Mouse (Mus musculus): ENCODE measurements around the gene Cyp1a2. TPM values are rescaled to one million over a fixed set of nuclear protein-coding genes. Genes with fewer than 3 reads are reported as not detected.
A peak's percentile ranks its signal among the peaks of the same experiment; 100 is the strongest.

Gene Cyp1a2
- polyA plus RNA-seq, 1 experiment from 2014 or later = not detected

- H3K27me3 ChIP-seq (ENCODE audit: insufficient read depth, poor library complexity, severe bottlenecking) = peaks cover 34% of the 10 kb centered on the region
- no peak within 1 kb of the TSS; the same call in 1 of the 2 replicates for H3K4me3 ChIP-seq
- no peak for DNase-seq (ENCODE audit: low spot score)
- peaks cover 51% of the 10 kb centered on the region for H3K4me1 ChIP-seq (replicated peaks)
- H3K9me3 ChIP-seq = no peaks in the 10 kb centered on the region
- WGBS = 36% methylated on average over 5 of the region's 5 CpGs
- peak within 1 kb of the TSS; percentile 83 for H3K27ac ChIP-seq
- H3K36me3 ChIP-seq = no peaks in the 10 kb centered on the region
These were observed 30.2 kb downstream of the Cyp1a2 start, which contains the start of gene Csk for GRCm38 (mm10) chr9:57653283-57653682. Gene Csk, minus strand, starts transcription at chr9:57653631.

GRCm38 (mm10) chr9:57652855-57653254, 30.6 kb downstream of the Cyp1a2 start:
- WGBS = 21% methylated on average over 3 of the region's 3 CpGs
- Histone ChIP-seq H3K9me3 (no peaks in the 10 kb centered on the region), H3K4me1 (replicated peaks) (peaks cover 51% of the 10 kb centered on the region), H3K27me3 (ENCODE audit: insufficient read depth, poor library complexity, severe bottlenecking) (peaks cover 34% of the 10 kb centered on the region), H3K36me3 (no peaks in the 10 kb centered on the region), H3K27ac (peak overlapping the region; percentile 83), H3K4me3 (no peak overlapping the region)
- DNase-seq (ENCODE audit: low spot score) = peak; percentile 42

- Histone ChIP-seq H3K4me3 (no peak overlapping the region; the same call in 1 of the 2 replicates), H3K27ac (peak overlapping the region; percentile 83; the same call in 1 of the 2 replicates), H3K27me3 (ENCODE audit: insufficient read depth, poor library complexity, severe bottlenecking) (peaks cover 35% of the 10 kb centered on the region), H3K4me1 (replicated peaks) (peaks cover 51% of the 10 kb centered on the region), H3K36me3 (no peaks in the 10 kb centered on the region), H3K9me3 (no peaks in the 10 kb centered on the region)
- DNase-seq (ENCODE audit: low spot score) = no peak
- 68% methylated on average over 9 of the region's 9 CpGs for WGBS
These were observed 31.2 kb downstream of the Cyp1a2 start for GRCm38 (mm10) chr9:57652351-57652750.

- WGBS = 35% methylated on average over 6 of the region's 6 CpGs
These were observed 32.7 kb downstream of the Cyp1a2 start for GRCm38 (mm10) chr9:57650786-57651311.

DNA sequence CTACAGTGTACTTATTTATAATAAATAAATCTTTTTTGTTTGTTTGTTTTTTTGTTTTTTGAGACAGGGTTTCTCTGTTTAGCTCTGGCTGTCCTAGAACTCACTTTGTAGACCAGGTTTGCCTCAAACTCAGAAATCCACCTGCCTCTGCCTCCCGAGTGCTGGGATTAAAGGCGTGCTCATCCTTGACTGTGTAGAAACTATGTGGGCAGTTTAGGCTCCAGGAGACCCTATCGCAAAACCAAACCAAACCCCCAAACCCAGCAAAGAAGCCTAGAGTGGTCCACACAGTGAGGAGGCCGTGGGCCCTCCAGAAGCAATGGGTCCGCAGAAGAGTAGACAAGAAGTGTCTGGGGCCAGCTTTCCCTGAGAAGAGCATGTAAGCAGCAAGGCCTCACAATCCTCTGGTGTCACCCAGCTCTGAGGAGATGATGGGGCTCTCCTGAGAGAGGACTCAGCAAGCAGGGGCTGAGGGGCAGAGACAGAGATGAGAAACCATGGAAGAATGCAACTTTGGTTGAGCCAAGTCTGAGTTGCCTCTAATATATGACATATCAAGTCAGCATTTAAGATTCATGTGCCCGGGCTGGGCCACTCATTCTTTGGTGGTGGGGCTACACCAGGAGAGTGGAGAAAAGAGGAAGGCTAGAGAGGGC, 33.2 kb downstream of the Cyp1a2 start:
- WGBS = 93% methylated on average over 6 of the region's 6 CpGs
- DNase-seq (ENCODE audit: low spot score) = no peak
- H3K4me1 ChIP-seq (replicated peaks) = peaks cover 55% of the 10 kb centered on the region

More at GRCm38 (mm10) chr9:57650786-57651311, 32.7 kb downstream of the Cyp1a2 start:
- Histone ChIP-seq H3K27me3 (ENCODE audit: insufficient read depth, poor library complexity, severe bottlenecking) (peaks cover 40% of the 10 kb centered on the region), H3K4me3 (no peak overlapping the region), H3K36me3 (no peaks in the 10 kb centered on the region), H3K9me3 (no peaks in the 10 kb centered on the region), H3K27ac (peak overlapping the region; percentile 64), H3K4me1 (replicated peaks) (peaks cover 53% of the 10 kb centered on the region)
- DNase-seq (ENCODE audit: low spot score) = no peak

DNA sequence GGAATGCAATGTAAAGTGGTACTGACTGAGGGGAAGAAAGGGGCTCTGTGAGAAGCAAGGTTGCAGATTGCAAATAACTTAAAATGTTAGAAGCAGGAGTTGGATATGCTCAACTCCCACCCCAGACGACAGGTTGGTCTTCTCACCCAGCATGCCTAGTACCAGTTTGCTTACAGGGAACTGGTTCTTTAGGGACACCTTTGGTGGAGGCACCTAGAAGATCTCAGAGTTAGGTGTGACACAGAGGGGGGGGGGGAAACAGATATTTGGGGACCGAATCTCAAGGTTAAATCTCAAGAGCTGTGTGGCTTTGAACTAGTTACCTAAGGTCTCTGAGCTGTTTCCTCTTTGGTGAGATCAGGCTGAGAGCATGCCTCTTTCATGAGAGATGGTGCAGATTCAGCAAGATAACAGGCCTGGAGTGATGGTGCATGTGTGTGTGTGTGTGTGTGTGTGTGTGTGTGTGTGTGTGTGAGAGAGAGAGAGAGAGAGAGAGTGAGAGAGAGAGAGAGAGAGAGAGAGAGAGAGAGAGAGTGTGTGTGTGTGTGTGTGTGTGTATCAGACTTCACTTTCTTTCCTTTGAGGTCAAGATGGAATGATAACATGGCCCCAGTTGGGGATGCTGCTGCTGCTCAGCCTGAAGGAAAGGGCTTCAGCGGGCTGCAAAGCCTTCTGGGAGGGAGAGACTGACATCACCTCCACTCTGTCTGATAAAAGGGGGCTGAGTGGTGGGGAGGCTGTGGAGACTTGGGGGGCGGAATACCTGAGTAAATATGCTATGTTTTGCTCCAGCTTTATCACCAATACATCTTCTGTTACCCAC, 36.0 kb downstream of the Cyp1a2 start:
- H3K9me3 ChIP-seq = no peaks in the 10 kb centered on the region
- H3K36me3 ChIP-seq = peaks cover 4% of the 10 kb centered on the region
- no peak for DNase-seq (ENCODE audit: low spot score)
- no peak overlapping the region for H3K27ac ChIP-seq
- peaks cover 60% of the 10 kb centered on the region for H3K4me1 ChIP-seq (replicated peaks)
- peaks cover 14% of the 10 kb centered on the region for H3K27me3 ChIP-seq (ENCODE audit: insufficient read depth, poor library complexity, severe bottlenecking)
- WGBS = 71% methylated on average over 4 of the region's 4 CpGs
- no peak overlapping the region for H3K4me3 ChIP-seq

More for the DNA sequence above, 33.2 kb downstream of the Cyp1a2 start:
- peaks cover 40% of the 10 kb centered on the region for H3K27me3 ChIP-seq (ENCODE audit: insufficient read depth, poor library complexity, severe bottlenecking)
- no peak overlapping the region for H3K4me3 ChIP-seq
- H3K27ac ChIP-seq = peak overlapping the region; percentile 64
- no peaks in the 10 kb centered on the region for H3K9me3 ChIP-seq
- H3K36me3 ChIP-seq = no peaks in the 10 kb centered on the region

- 81% methylated on average over 12 of the region's 12 CpGs for WGBS
- H3K36me3 ChIP-seq = peaks cover 12% of the 10 kb centered on the region
- H3K4me1 ChIP-seq (replicated peaks) = peaks cover 61% of the 10 kb centered on the region
- H3K4me3 ChIP-seq = no peak overlapping the region
- no peaks in the 10 kb centered on the region for H3K9me3 ChIP-seq
- H3K27ac ChIP-seq = no peak overlapping the region
- DNase-seq (ENCODE audit: low spot score) = no peak
- peaks cover 14% of the 10 kb centered on the region for H3K27me3 ChIP-seq (ENCODE audit: insufficient read depth, poor library complexity, severe bottlenecking)
These were observed 36.9 kb downstream of the Cyp1a2 start for GRCm38 (mm10) chr9:57646551-57647103.

DNA sequence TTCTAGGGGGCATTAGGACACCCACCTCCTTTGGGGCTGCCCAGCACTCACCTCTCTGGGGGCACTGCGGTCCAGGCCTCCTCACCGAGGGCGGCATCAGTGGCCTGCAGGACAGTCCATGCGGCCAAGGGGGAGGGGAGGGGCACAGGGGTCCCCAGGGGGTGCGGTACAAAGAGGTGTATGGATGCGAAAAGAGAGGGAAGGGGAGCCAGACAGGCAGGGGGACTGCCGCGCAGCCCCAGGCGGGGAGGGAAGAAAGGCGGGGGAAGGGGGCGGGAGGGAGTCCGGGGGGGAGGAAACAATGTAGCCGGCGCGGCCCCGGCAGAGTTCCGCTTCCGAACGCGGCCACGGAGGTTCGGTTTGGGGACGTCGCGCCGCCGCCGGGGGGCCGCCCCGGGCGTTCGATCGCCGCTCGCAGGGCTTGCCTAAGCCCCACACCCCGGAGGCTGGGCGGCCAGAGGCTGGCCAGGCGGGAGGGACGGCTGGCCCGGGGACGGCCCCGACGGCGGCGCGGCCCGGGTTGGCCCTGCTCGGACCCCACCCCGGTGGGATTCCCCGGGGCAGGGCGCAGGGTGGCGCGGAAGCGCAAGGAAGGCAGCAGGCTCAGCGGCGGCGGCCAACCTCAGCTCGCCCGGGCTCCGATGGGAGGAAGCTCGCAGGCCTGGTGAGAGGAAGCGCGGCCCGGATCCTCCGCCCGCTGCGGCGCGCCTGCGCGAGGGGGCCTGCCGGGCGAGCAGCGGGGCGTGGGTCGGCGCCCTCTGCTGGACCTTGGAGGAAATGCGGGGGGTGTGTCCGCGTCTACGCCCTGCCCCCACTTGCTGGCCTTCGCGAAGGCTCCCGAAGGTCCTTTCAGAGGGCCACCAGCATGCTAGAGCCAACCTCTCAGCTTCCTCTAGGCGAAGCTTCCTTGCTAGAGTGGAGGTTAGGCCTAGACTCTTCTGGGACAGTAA, 38.3 kb downstream of the Cyp1a2 start:
- Histone ChIP-seq H3K36me3 (peaks cover 21% of the 10 kb centered on the region), H3K27me3 (ENCODE audit: insufficient read depth, poor library complexity, severe bottlenecking) (peaks cover 14% of the 10 kb centered on the region), H3K9me3 (no peaks in the 10 kb centered on the region), H3K27ac (peak overlapping the region; percentile 100), H3K4me1 (replicated peaks) (peaks cover 61% of the 10 kb centered on the region), H3K4me3 (peak overlapping the region; percentile 99)
- DNase-seq (ENCODE audit: low spot score) = peak; percentile 92
- under 1% methylated on average over 85 of the region's 85 CpGs for WGBS

- peak; percentile 50 for DNase-seq (ENCODE audit: low spot score)
- Histone ChIP-seq H3K4me1 (replicated peaks) (peaks cover 67% of the 10 kb centered on the region), H3K9me3 (no peaks in the 10 kb centered on the region), H3K36me3 (peaks cover 21% of the 10 kb centered on the region), H3K27ac (peak overlapping the region; percentile 100), H3K4me3 (peak overlapping the region; percentile 99), H3K27me3 (ENCODE audit: insufficient read depth, poor library complexity, severe bottlenecking) (peaks cover 14% of the 10 kb centered on the region)
- WGBS = under 1% methylated on average over 18 of the region's 18 CpGs
These were observed 39.0 kb downstream of the Cyp1a2 start for GRCm38 (mm10) chr9:57644442-57644943.

DNA sequence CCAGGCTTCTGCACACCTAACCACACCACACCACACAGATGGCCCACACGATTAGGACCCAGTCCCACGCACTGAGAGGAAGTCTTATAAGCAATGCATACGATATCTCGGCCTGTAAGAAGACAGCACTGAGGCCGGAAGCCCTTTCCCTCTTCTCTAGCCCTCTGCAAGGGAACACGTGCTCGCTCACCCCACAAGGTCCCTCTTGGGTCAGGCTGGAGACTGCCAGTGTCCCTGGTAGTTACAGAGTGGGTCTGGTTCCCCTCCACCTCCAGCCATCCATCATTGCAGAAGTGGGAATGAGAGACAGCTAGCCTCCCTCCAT, 39.7 kb downstream of the Cyp1a2 start:
- Histone ChIP-seq H3K36me3 (peaks cover 21% of the 10 kb centered on the region), H3K27me3 (ENCODE audit: insufficient read depth, poor library complexity, severe bottlenecking) (peaks cover 14% of the 10 kb centered on the region), H3K27ac (peak overlapping the region; percentile 100; the same call in 1 of the 2 replicates), H3K4me3 (peak overlapping the region; percentile 99), H3K9me3 (no peaks in the 10 kb centered on the region), H3K4me1 (replicated peaks) (peaks cover 74% of the 10 kb centered on the region)
- DNase-seq (ENCODE audit: low spot score) = no peak
- WGBS = 68% methylated on average over 7 of the region's 7 CpGs

- 0 out of 2 replicates have a peak overlapping the region, but pooled peaks have one; percentile 100 for H3K27ac ChIP-seq
- H3K4me1 ChIP-seq (replicated peaks) = peaks cover 79% of the 10 kb centered on the region
These were observed 40.2 kb downstream of the Cyp1a2 start for GRCm38 (mm10) chr9:57643169-57643855.

More at GRCm38 (mm10) chr9:57643169-57643855, 40.2 kb downstream of the Cyp1a2 start:
- no peak for DNase-seq (ENCODE audit: low spot score)
- Histone ChIP-seq H3K4me3 (peak overlapping the region; percentile 99), H3K9me3 (no peaks in the 10 kb centered on the region), H3K36me3 (peaks cover 23% of the 10 kb centered on the region), H3K27me3 (ENCODE audit: insufficient read depth, poor library complexity, severe bottlenecking) (peaks cover 14% of the 10 kb centered on the region)
- 73% methylated on average over 9 of the region's 9 CpGs for WGBS

Measured in hindbrain, embryonic 10.5 days (tissue).